Mouse (Mus musculus) fibroblast of lung, adult 2 months (primary cell): ENCODE results near the gene Clcn2.

ENCODE experiments used
- DNase-seq: peaks from one replicate; pipeline ENCODE4 v3.0.0-alpha.2; 2011; ENCODE audit warnings: low read depth

Gene Clcn2

DNA sequence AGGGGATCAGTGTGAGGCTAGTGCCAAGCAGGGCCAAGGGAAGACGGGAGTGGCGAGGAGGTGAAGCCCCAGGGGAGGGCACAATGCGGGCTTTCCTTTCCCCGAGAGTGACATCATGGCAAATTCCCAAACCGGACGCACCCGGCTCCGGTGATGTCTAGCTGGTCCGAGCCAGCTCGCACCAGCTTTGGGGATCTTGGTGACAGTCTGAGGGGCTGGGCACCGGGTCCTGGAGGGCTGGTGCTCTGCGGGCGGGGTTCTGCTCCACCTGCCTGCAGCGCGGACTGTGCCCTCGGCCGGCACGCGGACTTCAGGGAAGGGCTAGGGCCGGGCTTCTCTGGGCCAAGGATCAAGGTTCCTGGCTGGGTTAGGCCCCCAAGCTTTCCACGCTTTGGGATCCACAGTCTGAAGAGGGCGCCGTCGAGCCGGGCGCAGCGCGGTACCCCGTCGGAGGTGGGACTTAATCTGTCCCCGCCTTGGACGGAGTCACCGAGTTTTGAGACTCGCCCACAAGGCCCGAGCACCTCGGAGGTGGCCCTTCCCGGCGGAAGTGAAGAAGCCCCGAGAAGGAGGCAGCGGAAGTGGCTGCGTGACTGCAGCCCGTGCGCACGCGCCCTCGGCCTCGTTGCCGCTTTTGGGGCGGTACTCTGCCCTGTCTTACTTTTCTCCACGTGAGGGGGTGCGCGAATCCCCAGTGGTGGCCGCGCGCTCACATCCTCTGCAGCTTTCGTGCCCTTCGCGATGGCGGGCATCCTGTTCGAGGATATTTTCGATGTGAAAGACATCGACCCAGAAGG lies at the start of gene Clcn2, which contains the start of gene Polr2h:
TSS of gene Clcn2 (minus strand) at position 566 of the 797 bp plus-strand sequence.
TSS of gene Polr2h (plus strand) at position 485 of the 797 bp plus-strand sequence.
- DNase-seq, result peak; percentile 94

GRCm38 (mm10) chr16:20765244-20765643 lies 47.7 kb upstream of the Clcn2 start:
- DNase-seq, result no peak

DNA sequence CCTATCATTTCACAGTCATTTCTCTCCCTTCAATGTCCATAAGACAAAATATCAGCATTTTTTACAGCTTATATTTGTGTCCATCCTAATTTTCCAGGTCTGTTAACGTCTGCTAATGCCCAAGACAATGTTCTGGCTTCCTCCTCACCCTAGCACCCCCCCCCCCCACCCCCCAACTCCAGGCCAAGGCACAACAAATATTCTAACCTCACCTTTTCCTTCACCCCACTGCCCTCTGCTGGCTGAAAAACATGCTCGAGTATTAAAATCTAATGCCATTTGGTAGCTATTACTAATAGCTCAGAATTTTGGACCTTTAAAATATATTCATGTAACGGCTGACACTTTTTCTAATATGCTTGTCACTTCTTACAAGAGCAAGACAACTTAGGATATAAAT lies 44.1 kb upstream of the Clcn2 start:
- DNase-seq, result no peak

- no peak for DNase-seq
Measured at GRCm38 (mm10) chr16:20757385-20757784, 39.8 kb upstream of the Clcn2 start.

DNA sequence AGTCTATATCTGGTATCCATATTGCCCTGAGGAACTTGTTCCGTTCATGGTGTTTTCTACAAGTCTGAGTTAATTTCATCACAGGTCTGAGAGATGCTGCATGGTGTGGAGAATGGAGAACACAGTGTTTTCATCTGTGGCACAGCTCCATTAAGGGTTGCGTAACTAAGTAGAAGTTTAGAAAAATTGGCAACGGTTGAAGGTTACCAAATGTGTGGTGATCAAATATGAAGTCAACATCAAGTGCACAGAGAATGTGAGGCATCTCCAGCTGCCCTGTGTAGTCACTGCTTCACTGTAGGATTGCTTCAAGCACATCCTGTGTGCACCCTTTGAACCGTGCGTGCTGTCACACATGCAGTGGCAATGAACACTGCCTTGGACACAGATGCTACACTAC lies 38.5 kb upstream of the Clcn2 start:
- peak; percentile 76 for DNase-seq

GRCm38 (mm10) chr16:20750518-20750917 lies 33.0 kb upstream of the Clcn2 start:
- DNase-seq, result no peak

DNA sequence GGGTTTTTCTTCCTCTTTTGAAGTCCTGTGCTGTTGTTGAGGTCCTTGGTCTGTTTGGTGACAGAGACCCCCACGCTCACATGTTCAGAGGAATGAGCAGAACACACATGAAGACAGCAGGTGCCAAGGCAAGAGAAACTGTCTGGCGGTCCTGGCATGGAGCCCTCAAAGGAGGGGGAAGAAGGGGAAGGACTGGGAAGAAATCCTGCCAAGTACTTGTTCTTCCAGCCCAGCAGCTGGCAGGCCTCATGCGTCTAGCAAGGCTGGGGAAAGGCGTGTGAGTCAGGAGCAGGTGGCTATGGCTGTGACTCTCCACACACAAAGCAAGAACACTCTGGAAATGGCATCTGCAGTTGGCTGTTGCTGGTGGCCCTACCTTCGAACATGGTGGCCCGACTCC lies 29.1 kb upstream of the Clcn2 start:
- peak; percentile 60 for DNase-seq

GRCm38 (mm10) chr16:20739845-20740244 lies 22.3 kb upstream of the Clcn2 start:
- DNase-seq, result no peak

GRCm38 (mm10) chr16:20736823-20737222 lies 19.3 kb upstream of the Clcn2 start:
- DNase-seq, result no peak

GRCm38 (mm10) chr16:20736168-20736567 lies 18.6 kb upstream of the Clcn2 start:
- DNase-seq, result no peak

GRCm38 (mm10) chr16:20735651-20736050 lies 18.1 kb upstream of the Clcn2 start:
- no peak for DNase-seq

GRCm38 (mm10) chr16:20733731-20734730 lies 16.5 kb upstream of the Clcn2 start, which contains the start of gene Thpo:
Thpo (minus strand) TSS chr16:20734511.
- no peak for DNase-seq

- DNase-seq, result no peak
Measured at GRCm38 (mm10) chr16:20732925-20733730, 15.6 kb upstream of the Clcn2 start, which contains the start of gene Chrd. Chrd (plus strand) TSS chr16:20733127.

GRCm38 (mm10) chr16:20732251-20732924 lies 14.8 kb upstream of the Clcn2 start:
- no peak for DNase-seq

DNA sequence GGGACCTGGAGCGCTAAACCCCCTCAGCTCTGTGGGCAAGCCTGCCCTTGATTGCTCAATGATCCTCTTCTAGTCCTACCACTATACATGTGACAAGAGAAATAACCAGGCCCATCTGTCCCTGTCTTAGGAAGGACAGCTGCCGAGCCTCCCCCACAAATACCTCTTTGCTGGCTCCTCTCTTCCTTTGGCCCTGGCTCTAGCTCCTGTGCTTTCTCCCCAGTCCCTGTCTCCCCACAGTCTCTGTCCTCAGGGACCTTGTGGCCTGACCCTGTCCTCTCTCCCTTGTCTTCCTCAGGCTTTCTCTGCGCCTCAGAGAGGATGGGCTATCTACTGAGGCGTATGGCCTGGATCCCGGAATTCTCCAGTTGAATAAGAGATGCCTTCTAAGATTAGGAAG lies 14.1 kb upstream of the Clcn2 start:
- no peak for DNase-seq

DNA sequence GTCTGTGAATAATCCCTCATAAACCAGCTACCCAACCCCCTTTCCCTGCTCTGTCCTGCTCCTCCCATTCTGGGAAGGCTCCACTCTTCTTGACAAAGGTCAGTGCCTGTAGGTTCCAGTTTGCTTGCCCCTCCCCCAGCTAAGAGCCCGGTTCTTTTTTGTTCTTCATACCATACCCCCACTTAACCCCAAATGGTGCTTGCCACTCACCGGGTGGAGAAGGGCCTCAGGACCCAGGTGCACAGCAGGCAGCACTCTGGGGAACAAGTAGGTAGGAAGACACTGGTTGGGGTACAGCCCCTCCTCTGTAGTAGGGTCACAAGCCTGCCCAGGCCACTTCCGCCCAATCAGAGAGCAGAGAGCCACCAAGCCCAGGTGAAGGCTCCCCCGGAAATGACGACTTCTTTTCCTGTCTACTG lies 12.8 kb upstream of the Clcn2 start:
- DNase-seq, result no peak

DNA sequence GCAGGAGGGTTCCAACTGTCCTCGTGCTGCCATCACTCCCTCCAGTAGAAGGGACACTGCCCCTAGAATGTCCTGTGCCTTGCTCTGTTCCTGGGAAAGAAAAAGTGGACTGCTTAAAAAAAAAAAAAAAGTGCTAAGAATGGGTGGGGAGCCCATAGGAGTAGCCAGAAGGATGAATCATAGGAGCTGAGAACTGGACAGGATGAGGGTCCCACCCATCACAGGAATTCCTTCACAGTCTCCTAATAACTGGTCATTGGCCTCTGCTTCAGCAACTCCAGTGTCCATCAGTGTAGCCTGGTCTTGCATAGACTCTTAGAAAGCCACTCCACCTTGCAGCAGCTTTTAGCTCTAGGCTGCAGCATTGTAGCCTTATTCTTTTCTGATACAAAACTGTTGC lies 8.8 kb upstream of the Clcn2 start:
- DNase-seq, result peak; percentile 56

DNA sequence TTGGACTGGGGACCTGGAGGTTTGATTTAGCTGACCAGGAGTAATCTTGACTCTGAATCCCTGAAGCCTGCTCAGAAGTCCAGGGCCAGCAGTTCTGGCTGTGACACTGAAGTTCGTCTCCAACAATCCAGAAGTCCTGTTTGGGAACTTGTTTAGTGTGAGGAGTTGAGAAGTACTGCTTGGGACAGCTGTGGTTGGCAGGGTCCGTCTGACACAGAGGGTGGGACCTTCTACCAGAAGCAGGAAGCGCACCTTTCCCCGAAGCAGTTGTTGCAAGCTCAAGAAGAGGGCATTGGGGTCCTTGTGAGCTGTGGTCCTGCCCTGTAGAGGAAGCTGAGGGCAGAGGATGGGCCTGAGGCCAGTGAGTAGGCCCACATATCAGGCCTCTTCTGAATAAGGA lies 8.2 kb upstream of the Clcn2 start:
- no peak for DNase-seq

GRCm38 (mm10) chr16:20725321-20725720 lies 7.8 kb upstream of the Clcn2 start:
- DNase-seq, result no peak

DNA sequence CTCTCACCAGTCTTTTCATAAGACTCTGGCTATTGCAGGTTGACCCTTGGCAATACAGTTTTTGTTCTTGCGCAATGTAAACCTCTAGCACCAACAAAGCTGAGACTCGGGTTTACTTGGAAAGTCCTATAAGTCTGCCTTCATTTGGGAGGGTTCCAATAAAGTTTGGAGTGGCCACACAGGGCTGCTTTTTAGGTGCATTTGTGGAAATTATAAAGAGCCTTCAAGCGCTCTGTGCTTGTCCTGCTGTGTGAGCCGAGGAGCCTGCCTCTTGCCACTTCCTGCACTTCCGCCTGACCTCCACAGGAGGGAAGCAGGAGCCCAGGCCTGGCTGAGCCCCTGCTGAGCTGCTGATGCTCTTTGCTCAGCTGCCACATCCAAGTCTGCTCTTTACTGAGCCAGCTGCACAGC lies 6.8 kb upstream of the Clcn2 start:
- DNase-seq, result peak; percentile 46

DNA sequence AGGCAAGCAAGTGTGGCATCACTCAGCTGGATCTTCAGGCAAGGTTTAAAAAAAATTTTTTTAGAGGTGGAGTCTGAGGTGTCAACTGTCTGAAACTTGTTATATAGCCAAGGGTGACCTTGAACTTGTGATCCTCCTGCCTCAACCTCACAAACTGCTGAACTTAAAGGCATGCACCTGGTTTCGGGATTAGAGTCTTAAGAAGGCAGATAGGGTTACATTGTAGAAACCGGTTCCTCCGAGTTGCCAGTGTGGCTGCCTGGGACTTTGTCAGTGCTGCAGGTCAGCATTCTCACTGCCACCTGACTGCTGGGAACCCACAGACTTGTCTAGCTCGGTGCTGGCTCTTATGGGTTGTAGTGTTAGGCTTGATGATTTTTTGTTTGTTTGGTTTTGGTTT lies 5.7 kb upstream of the Clcn2 start:
- DNase-seq, result no peak
